Mouse (Mus musculus) hindbrain, embryonic 10.5 days (tissue): ENCODE measurements at regions not wholly inside any gene's neighbourhood (a gene's known extent, or its start where the extent isn't known, plus 50 kb on each side); places are given as distances from the start of the nearest gene placed in this dataset.
A peak's percentile ranks its signal among the peaks of the same experiment; 100 is the strongest.
"Not testable (repeated sequence)": the region's sequence is repeated elsewhere in the genome, so short reads cannot be mapped to it uniquely, and the experiment has no call there.

Source experiments
- DNase-seq: peaks from one replicate; pipeline ENCODE4 v3.0.0-alpha.2; 2017; ENCODE audit warnings: low spot score
- H3K27ac ChIP-seq: fragments of 300-500 bp; sonication (generic); 2 replicates; pipeline ENCODE4 v1.5.1; 2016; ENCODE audit warnings: mild to moderate bottlenecking, moderate library complexity
- H3K27me3 ChIP-seq: fragments of 300-500 bp; sonication (generic); 2 replicates; pipeline ENCODE4 v1.6.1; 2016; ENCODE audit warnings: mild to moderate bottlenecking; ENCODE audit not compliant: poor library complexity, insufficient read depth, severe bottlenecking
- H3K36me3 ChIP-seq: fragments of 300-500 bp; sonication (generic); 2 replicates; pipeline ENCODE4 v1.6.1; 2016; ENCODE audit warnings: mild to moderate bottlenecking, moderate library complexity
- H3K4me1 ChIP-seq: fragments of 300-500 bp; sonication (generic); replicated peaks from 2 replicates; pipeline ENCODE4 v1.6.1; 2016; ENCODE audit warnings: mild to moderate bottlenecking
- H3K4me3 ChIP-seq: fragments of 300-500 bp; sonication (generic); 2 replicates; pipeline ENCODE4 v1.5.1; 2016; ENCODE audit warnings: mild to moderate bottlenecking, moderate library complexity
- H3K9me3 ChIP-seq: fragments of 300-500 bp; sonication (generic); 2 replicates; pipeline ENCODE4 v1.6.1; 2016; ENCODE audit warnings: mild to moderate bottlenecking, moderate library complexity
- WGBS: fragments of 180-500 bp; shearing (Covaris S2); methylation state at CpG from one replicate; pipeline ENCODE4 v1.1.7; 2016; 5-methylcytosine and 5-hydroxymethylcytosine counted together

- Histone ChIP-seq H3K4me3 (no peak overlapping the region), H3K4me1 (no peaks in the 10 kb centered on the region), H3K36me3 (no peaks in the 10 kb centered on the region), H3K27me3 (no peaks in the 10 kb centered on the region), H3K27ac (no peak overlapping the region), H3K9me3 (no peaks in the 10 kb centered on the region)
- no peak for DNase-seq
These were observed 603.5 kb upstream of the Gje1 start for GRCm38 (mm10) chr10:15321480-15321879.

- 83% methylated on average over 2 of the region's 2 CpGs for WGBS
- no peak for DNase-seq
- H3K4me3 ChIP-seq: no peak overlapping the region
- no peaks in the 10 kb centered on the region for H3K36me3 ChIP-seq
- no peaks in the 10 kb centered on the region for H3K27me3 ChIP-seq
- no peaks in the 10 kb centered on the region for H3K9me3 ChIP-seq
- no peak overlapping the region for H3K27ac ChIP-seq
- H3K4me1 ChIP-seq: no peaks in the 10 kb centered on the region
These were observed 599.1 kb upstream of the Gje1 start for GRCm38 (mm10) chr10:15317017-15317607.

- no peaks in the 10 kb centered on the region for H3K4me1 ChIP-seq
- H3K27me3 ChIP-seq: no peaks in the 10 kb centered on the region
- H3K27ac ChIP-seq: no peak overlapping the region
- 85% methylated on average over 2 of the region's 2 CpGs for WGBS
- DNase-seq: no peak
- no peaks in the 10 kb centered on the region for H3K9me3 ChIP-seq
- H3K36me3 ChIP-seq: no peaks in the 10 kb centered on the region
- no peak overlapping the region for H3K4me3 ChIP-seq
These were observed 592.6 kb upstream of the Gje1 start for GRCm38 (mm10) chr10:15310650-15311049.

GRCm38 (mm10) chr10:15305811-15306473 is 587.9 kb upstream of the Gje1 start:
- no peaks in the 10 kb centered on the region for H3K27me3 ChIP-seq
- 81% methylated on average over 3 of the region's 3 CpGs for WGBS
- H3K27ac ChIP-seq: no peak overlapping the region
- DNase-seq: no peak
- H3K36me3 ChIP-seq: no peaks in the 10 kb centered on the region
- H3K9me3 ChIP-seq: no peaks in the 10 kb centered on the region
- no peaks in the 10 kb centered on the region for H3K4me1 ChIP-seq
- no peak overlapping the region for H3K4me3 ChIP-seq

GRCm38 (mm10) chr10:15300199-15301085 is 582.4 kb upstream of the Gje1 start:
- Histone ChIP-seq H3K4me3 (no peak overlapping the region), H3K9me3 (no peaks in the 10 kb centered on the region), H3K4me1 (peaks cover 8% of the 10 kb centered on the region), H3K36me3 (no peaks in the 10 kb centered on the region), H3K27ac (peak overlapping the region; percentile 63), H3K27me3 (no peaks in the 10 kb centered on the region)
- DNase-seq: peak; percentile 77
- WGBS: 44% methylated on average over 8 of the region's 8 CpGs

- no peak overlapping the region for H3K4me3 ChIP-seq
- DNase-seq: no peak
- peaks cover 8% of the 10 kb centered on the region for H3K4me1 ChIP-seq
- peak overlapping the region; percentile 29; the same call in 1 of the 2 replicates for H3K27ac ChIP-seq
- 43% methylated on average over 11 of the region's 11 CpGs for WGBS
- H3K27me3 ChIP-seq: no peaks in the 10 kb centered on the region
- H3K36me3 ChIP-seq: no peaks in the 10 kb centered on the region
- no peaks in the 10 kb centered on the region for H3K9me3 ChIP-seq
These were observed 581.6 kb upstream of the Gje1 start for GRCm38 (mm10) chr10:15299331-15300198.

GRCm38 (mm10) chr10:15297257-15297656 is 579.2 kb upstream of the Gje1 start:
- Histone ChIP-seq H3K4me3 (no peak overlapping the region), H3K9me3 (no peaks in the 10 kb centered on the region), H3K4me1 (peaks cover 8% of the 10 kb centered on the region), H3K27ac (no peak overlapping the region), H3K27me3 (no peaks in the 10 kb centered on the region), H3K36me3 (no peaks in the 10 kb centered on the region)
- DNase-seq: no peak
- WGBS: 92% methylated on average over 2 of the region's 2 CpGs

- H3K9me3 ChIP-seq: no peaks in the 10 kb centered on the region
- WGBS: 83% methylated on average over 1 of the region's 1 CpGs
- no peak for DNase-seq
- no peaks in the 10 kb centered on the region for H3K36me3 ChIP-seq
- no peak overlapping the region for H3K4me3 ChIP-seq
- H3K27me3 ChIP-seq: no peaks in the 10 kb centered on the region
- H3K27ac ChIP-seq: no peak overlapping the region
- H3K4me1 ChIP-seq: no peaks in the 10 kb centered on the region
These were observed 576.1 kb upstream of the Gje1 start for GRCm38 (mm10) chr10:15294125-15294524.

GRCm38 (mm10) chr10:15263337-15263736 is 545.3 kb upstream of the Gje1 start:
- 62% methylated on average over 1 of the region's 1 CpGs for WGBS
- not testable (repeated sequence) for H3K27me3 ChIP-seq, H3K9me3 ChIP-seq, H3K27ac ChIP-seq, H3K36me3 ChIP-seq, H3K4me1 ChIP-seq, H3K4me3 ChIP-seq, DNase-seq

GRCm38 (mm10) chr10:15262282-15262681 is 544.3 kb upstream of the Gje1 start:
- not testable (repeated sequence) for H3K27me3 ChIP-seq, H3K27ac ChIP-seq, H3K9me3 ChIP-seq, H3K36me3 ChIP-seq, H3K4me1 ChIP-seq, H3K4me3 ChIP-seq, DNase-seq
- WGBS: 91% methylated on average over 7 of the region's 7 CpGs

GRCm38 (mm10) chr10:15249402-15250086 is 531.5 kb upstream of the Gje1 start:
- H3K4me3 ChIP-seq: no peak overlapping the region
- WGBS: 90% methylated on average over 2 of the region's 2 CpGs
- no peak for DNase-seq
- no peaks in the 10 kb centered on the region for H3K4me1 ChIP-seq
- H3K27ac ChIP-seq: no peak overlapping the region
- no peaks in the 10 kb centered on the region for H3K27me3 ChIP-seq
- H3K36me3 ChIP-seq: no peaks in the 10 kb centered on the region
- no peaks in the 10 kb centered on the region for H3K9me3 ChIP-seq

- Histone ChIP-seq H3K36me3 (no peaks in the 10 kb centered on the region), H3K27ac (no peak overlapping the region), H3K27me3 (no peaks in the 10 kb centered on the region), H3K4me1 (no peaks in the 10 kb centered on the region), H3K4me3 (no peak overlapping the region), H3K9me3 (no peaks in the 10 kb centered on the region)
- no peak for DNase-seq
- 89% methylated on average over 3 of the region's 3 CpGs for WGBS
These were observed 530.9 kb upstream of the Gje1 start for GRCm38 (mm10) chr10:15248899-15249298.
